Mouse (Mus musculus): ENCODE measurements around the gene Stap2. TPM values are rescaled to one million over a fixed set of nuclear protein-coding genes. Genes with fewer than 3 reads are reported as not detected.

Gene Stap2
- polyA plus RNA-seq, 1 experiment from 2014 or later, result 7.3 TPM

DNA sequence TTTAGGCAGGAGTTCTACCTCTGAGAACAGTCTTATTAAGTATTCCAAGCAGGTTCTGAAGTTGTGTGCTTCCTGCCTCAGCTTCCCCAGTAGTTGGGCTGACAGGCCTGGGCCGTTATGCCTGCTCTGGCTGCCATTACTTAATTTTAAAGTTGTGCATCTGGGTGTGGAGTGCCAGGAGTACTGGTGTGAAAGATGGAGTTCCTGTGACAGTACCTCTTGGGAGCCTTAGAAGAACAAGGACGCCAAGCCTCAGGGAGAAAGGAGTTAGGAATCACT lies 4.5 kb upstream of the Stap2 start:
- peaks cover 37% of the 10 kb centered on the region for H3K4me1 ChIP-seq
- H3K27me3 ChIP-seq (ENCODE audit: low read depth, poor library complexity, severe bottlenecking), result peaks cover 7% of the 10 kb centered on the region; the same call in 1 of the 2 replicates
- peak overlapping the region; percentile 88 for H3K4me3 ChIP-seq
- no peaks in the 10 kb centered on the region for H3K9me3 ChIP-seq (replicated peaks)
- H3K27ac ChIP-seq, result peak overlapping the region; percentile 95
- peaks cover 45% of the 10 kb centered on the region for H3K36me3 ChIP-seq
- WGBS, result 47% methylated on average over 2 of the region's 2 CpGs
- DNase-seq (ENCODE audit: low spot score), result no peak

DNA sequence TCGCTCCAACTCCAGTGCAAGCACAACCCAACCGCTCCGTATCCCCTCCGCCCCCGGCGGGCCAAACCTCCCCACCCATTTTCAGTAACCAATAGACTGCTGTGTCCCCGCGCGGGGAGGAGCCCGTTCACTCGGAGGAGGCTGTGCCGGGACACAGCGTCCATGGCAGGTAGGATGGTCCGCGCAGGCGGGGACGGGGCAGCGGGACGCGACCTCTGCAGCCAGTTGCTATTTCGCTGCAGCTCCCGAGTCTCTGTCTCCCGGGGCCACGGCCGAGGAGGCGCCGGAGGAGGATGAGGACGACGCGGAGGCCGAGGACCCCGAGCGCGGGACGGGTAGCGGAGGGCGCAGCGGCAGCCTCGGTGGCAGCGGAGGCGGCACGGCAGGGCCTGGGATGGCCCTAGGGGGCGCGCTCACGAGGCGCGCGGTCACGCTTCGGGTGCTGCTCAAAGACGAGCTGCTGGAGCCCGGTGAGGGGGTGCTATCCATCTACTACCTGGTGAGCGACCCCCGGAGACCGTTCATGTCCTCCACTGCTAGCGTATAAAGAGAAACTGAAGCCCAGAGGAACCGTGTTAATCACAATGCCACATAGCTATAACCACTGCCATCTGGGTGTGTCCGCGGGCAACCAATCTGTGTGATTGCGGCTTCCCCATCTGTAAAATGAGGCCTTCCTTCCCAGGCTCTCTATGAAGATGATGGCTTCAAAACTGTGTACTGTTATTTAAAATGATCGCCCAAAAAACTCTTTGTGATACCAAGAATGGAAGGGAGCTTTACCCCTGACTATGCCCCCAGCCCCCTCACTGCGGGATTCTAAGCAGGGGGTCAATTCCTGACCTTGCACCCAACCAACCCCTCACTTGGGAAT lies 3.9 kb upstream of the Stap2 start:
- H3K9me3 ChIP-seq (replicated peaks), result no peaks in the 10 kb centered on the region
- peaks cover 40% of the 10 kb centered on the region for H3K36me3 ChIP-seq
- H3K27ac ChIP-seq, result peak overlapping the region; percentile 95
- H3K27me3 ChIP-seq (ENCODE audit: low read depth, poor library complexity, severe bottlenecking), result peaks cover 12% of the 10 kb centered on the region
- H3K4me3 ChIP-seq, result peak overlapping the region; percentile 88
- H3K4me1 ChIP-seq, result peaks cover 37% of the 10 kb centered on the region
- peak; percentile 93 for DNase-seq (ENCODE audit: low spot score)
- 1% methylated on average over 61 of the region's 62 CpGs for WGBS

DNA sequence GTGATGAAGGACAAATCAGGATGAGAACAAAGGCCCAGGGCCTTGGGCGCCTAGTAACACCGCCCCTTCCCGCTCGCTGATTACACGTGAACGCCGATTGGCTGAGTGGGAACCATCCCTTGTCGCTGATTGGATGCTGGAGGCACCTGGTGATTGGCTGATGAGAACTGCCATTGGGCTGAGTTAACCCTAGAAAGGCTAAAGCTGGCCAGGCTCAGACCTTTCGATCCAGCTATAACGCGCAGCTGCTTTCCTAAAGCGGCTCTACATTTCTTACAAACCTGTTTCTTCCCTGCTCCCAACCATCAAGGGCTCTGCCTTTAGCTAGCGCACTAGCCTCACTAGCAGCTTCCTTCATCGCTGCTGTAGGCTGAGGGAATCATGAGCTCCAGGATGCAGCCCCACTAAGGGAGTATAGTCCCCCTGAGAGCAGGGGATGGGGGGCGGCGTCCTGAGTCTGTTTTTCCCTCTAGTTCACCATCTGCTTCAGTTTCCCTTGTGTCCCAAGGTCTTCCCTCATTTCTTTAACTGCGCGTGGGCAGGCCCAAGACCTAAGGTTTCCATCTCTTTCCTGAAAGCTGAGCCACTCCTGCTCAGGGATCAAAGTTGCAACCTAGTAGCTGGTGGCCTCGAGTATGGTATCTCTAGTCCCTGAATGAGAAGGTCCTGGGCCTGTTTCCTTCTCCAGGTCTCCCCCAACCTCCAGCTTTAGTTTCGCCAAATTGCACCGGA lies 3.1 kb upstream of the Stap2 start:
- peak overlapping the region; percentile 88 for H3K4me3 ChIP-seq
- peaks cover 37% of the 10 kb centered on the region for H3K4me1 ChIP-seq
- peak; percentile 94 for DNase-seq (ENCODE audit: low spot score)
- H3K9me3 ChIP-seq (replicated peaks), result no peaks in the 10 kb centered on the region
- peak overlapping the region; percentile 95 for H3K27ac ChIP-seq
- H3K36me3 ChIP-seq, result peaks cover 32% of the 10 kb centered on the region
- peaks cover 18% of the 10 kb centered on the region for H3K27me3 ChIP-seq (ENCODE audit: low read depth, poor library complexity, severe bottlenecking)
- WGBS, result under 1% methylated on average over 21 of the region's 21 CpGs

DNA sequence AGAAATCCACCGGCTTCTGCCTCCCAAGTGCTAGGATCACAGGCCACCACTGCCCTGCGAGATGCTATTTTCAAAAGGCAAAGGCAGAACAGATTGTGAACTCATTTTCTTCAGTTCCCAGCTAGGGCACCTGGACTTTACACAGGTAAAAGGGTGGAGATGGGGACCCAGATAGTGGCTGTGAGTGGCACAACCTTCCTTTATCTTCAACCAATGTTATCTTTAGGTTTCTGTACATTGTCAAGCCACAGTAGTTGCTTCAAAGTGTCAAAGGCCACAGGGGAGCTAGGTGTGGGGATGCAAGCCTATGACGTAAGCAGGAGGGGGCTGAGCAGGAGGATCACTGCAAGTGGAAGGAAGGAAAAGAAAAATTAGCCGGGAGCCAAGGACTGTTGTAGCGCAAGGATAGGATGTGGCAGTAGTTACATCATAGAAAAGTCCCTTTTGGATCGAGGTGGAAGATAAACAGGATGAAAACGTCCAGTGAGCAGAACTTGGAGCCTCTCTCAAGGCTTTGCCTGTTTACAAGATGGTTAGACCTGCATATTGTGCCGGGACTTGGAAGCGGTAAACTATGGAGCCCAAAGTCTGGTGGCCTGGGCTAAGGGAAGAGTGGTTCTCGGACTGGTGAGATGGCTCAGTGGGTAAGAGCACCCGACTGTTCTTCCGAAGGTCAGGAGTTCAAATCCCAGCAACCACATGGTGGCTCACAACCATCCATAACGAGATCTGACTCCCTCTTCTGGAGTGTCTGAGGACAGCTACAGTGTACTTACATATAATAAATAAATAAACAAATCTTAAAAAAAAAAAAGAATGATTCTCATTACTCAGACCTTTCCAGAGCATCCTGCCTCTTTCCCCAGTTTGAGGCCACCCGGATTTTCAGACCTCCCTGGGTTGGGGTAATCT lies 2.3 kb upstream of the Stap2 start:
- peak; percentile 54 for DNase-seq (ENCODE audit: low spot score)
- H3K4me1 ChIP-seq, result peaks cover 37% of the 10 kb centered on the region
- H3K9me3 ChIP-seq (replicated peaks), result no peaks in the 10 kb centered on the region
- peak overlapping the region; percentile 88 for H3K4me3 ChIP-seq
- peak overlapping the region; percentile 95 for H3K27ac ChIP-seq
- peaks cover 26% of the 10 kb centered on the region for H3K27me3 ChIP-seq (ENCODE audit: low read depth, poor library complexity, severe bottlenecking)
- 30% methylated on average over 14 of the region's 14 CpGs for WGBS
- H3K36me3 ChIP-seq, result peaks cover 25% of the 10 kb centered on the region

DNA sequence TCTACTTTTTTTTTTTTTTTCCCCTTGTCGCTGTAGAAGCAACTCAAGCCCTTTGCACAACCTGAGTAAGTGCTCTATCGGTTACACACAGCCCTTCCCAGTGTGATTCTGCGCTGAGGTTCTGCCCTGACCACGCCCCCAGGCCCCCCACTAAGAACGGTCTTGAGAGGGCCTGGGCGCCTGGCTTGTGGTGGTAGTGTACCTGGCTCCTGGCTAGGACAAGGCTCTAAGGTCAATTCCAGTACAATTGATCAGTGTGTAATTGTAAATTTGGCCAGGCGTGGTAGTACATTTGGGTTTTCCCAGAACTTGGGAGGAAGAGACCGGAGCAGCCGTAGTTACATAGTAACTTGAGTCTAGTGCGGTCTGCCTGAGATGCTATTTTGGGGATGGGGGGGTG lies 1.6 kb upstream of the Stap2 start:
- 51% methylated on average over 10 of the region's 10 CpGs for WGBS

DNA sequence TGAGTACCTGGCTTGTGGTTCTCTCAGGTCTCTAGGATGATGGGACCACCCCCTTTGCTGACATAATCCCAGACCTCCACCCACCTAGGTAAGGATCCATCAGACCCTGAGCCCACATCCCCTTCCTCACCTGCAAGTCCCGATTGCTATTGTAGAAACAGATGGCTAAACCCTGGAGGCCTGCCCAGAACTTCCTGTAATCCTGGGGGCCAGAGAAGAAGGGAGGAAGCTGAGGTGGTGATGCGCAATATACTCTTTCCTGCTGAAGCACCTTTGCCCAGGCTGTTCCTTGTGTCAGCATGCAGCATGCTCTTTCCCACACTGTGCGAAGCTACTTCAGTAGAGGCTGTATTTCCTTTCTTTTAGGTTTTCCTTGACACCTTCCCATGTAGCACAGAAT lies 2.4 kb downstream of the Stap2 start:
- Histone ChIP-seq H3K4me3 (no peak overlapping the region), H3K27ac (no peak overlapping the region), H3K9me3 (replicated peaks) (no peaks in the 10 kb centered on the region), H3K36me3 (no peaks in the 10 kb centered on the region), H3K27me3 (ENCODE audit: low read depth, poor library complexity, severe bottlenecking) (peaks cover 62% of the 10 kb centered on the region), H3K4me1 (peaks cover 25% of the 10 kb centered on the region)
- DNase-seq (ENCODE audit: low spot score), result no peak
- WGBS, result 89% methylated on average over 3 of the region's 3 CpGs

More for the DNA sequence above, 1.6 kb upstream of the Stap2 start:
- Histone ChIP-seq H3K27ac (peak overlapping the region; percentile 95; the same call in 1 of the 2 replicates), H3K4me3 (0 out of 2 replicates have a peak overlapping the region, but pooled peaks have one; percentile 88), H3K4me1 (peaks cover 37% of the 10 kb centered on the region), H3K27me3 (ENCODE audit: low read depth, poor library complexity, severe bottlenecking) (peaks cover 32% of the 10 kb centered on the region), H3K9me3 (replicated peaks) (no peaks in the 10 kb centered on the region), H3K36me3 (peaks cover 18% of the 10 kb centered on the region)
- DNase-seq (ENCODE audit: low spot score), result no peak

DNA sequence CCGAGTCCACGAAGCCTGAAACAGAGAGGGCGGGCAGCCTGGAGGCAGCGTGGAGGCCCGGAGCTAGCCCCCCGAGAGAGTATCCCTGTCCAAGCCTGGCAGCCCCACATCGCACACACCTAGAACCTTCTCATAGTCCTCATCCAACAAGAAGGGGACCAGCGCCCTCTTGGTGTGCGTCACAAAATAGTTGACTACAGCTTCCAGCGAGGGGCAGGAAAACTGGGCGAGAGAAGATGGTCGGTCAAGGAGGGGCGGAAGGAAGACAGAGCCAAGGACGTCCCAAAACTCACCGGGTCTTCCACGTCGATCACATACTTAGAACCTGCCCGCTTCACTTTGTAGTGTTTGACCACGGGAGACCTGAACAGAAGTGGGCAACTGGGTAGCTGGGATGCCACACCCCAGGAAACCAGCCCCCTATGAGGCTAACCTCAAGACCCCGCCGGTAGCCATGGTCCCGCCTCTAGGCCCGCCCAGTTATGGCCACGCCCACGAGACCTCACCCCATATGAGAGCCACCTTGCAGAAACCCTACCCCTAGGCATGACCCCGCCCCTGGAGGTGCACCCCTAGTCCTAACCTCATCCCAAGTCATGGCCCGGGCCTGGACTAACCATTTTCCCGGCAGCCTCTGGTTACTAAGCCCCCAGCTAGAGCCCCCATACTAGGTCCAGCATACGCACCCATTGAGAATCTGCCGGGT lies 5.4 kb downstream of the Stap2 start:
- peak overlapping the region; percentile 43 for H3K4me3 ChIP-seq
- peaks cover 11% of the 10 kb centered on the region for H3K4me1 ChIP-seq
- peaks cover 55% of the 10 kb centered on the region for H3K27me3 ChIP-seq (ENCODE audit: low read depth, poor library complexity, severe bottlenecking)
- H3K9me3 ChIP-seq (replicated peaks), result no peaks in the 10 kb centered on the region
- no peak for DNase-seq (ENCODE audit: low spot score)
- no peak overlapping the region; the same call in 1 of the 2 replicates for H3K27ac ChIP-seq
- WGBS, result 7% methylated on average over 30 of the region's 30 CpGs
- H3K36me3 ChIP-seq, result peaks cover 22% of the 10 kb centered on the region

DNA sequence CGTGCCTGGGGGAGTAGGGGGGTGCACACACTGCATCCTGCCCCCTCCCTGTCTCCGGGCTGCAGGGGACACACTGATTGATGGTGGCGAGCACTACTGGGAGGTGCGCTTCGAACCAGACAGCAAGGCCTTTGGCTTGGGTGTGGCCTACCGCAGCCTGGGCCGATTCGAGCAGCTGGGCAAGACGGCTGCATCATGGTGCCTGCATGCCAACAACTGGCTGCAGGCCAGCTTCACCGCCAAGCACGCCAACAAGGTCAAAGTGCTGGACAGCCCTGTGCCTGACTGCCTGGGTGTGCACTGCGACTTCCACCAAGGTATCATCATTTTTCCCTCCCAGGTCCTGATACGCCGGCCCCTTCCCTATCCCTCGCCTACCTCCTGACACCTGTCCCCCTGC lies 9.4 kb downstream of the Stap2 start:
- no peak overlapping the region for H3K4me3 ChIP-seq
- peaks cover 22% of the 10 kb centered on the region for H3K27me3 ChIP-seq (ENCODE audit: low read depth, poor library complexity, severe bottlenecking)
- no peak overlapping the region for H3K27ac ChIP-seq
- H3K36me3 ChIP-seq, result peaks cover 33% of the 10 kb centered on the region
- WGBS, result 92% methylated on average over 15 of the region's 15 CpGs
- H3K4me1 ChIP-seq, result peaks cover 11% of the 10 kb centered on the region
- H3K9me3 ChIP-seq (replicated peaks), result no peaks in the 10 kb centered on the region
- DNase-seq (ENCODE audit: low spot score), result no peak

DNA sequence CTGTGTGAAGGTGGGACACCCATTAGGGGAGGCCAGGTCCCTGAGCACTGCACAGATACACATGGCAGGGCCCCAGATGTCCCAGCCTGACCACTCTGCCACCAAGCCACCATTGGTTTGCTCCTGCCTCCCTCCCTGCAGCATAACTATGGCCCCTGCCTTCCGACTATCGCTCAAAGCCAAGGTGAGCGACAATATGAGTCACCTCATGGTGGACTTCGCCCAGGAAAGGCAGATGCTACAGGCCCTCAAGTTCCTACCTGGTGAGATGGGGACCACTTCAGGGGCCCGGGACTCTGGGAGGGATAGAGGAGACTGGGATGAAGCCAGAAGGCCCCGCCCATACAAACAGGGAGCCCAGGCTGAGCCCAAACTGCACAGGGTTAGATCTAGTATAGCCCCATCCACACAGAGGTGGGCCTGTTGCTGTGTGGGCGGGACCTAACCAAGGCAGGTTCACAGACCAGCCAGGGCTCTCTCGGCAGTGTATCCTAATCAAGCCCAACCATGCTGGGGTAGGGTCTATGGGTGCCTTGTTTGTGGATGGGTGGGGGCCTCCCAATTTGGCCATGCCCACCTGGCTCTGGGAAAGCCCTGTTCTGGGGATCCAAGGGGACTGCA lies 15.0 kb downstream of the Stap2 start:
- Histone ChIP-seq H3K27ac (no peak overlapping the region), H3K4me3 (no peak overlapping the region), H3K4me1 (peaks cover 12% of the 10 kb centered on the region), H3K27me3 (ENCODE audit: low read depth, poor library complexity, severe bottlenecking) (0 out of 2 replicates have a peak, but pooled peaks cover 2% of the 10 kb centered on the region), H3K36me3 (peaks cover 20% of the 10 kb centered on the region), H3K9me3 (replicated peaks) (no peaks in the 10 kb centered on the region)
- DNase-seq (ENCODE audit: low spot score), result no peak
- WGBS, result 79% methylated on average over 8 of the region's 8 CpGs

DNA sequence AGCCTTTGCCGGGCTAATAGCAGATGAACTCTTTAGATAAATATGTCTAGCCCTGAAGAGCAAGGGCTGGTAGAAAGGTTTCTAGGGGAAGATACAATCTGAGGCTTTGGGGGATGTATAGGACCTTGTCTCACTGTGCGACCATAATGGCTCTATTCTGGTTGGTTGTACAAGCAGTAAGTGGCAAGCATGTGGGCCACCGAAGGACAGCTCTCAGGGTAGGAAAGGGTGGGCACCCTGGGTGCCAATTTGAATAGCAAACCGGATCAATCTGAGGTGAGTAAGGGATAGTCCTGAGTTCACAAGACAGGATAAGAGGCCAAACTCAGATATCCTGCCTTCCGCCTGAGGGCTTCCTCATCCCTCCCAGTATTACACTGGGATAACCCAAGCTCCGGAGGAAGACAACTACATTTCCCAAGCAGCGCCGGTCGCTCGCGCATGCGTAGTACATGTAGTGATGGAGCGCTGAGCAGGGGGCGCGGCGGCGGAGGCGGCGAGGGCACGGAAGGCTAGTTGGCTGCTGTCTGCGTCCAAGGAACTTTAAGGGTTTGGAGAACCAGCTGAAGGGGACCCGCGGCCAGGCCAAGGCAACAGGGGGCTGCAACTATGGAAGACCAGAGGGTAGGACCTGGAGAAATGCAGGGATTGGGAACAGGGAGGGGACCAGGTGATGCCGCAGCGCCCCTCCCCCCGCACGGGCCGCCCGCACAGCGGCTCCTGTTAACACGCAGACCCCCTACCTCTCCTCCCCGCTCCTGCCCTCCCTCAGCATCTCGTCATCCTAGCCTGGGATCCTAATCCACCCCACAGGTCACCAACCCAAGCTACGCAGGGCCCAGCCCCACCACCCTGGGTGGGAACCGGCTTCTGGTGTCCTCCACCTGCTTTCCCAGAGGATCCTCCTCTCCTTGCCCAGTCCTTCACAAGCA lies 19.1 kb downstream of the Stap2 start, which contains the start of gene Fsd1:
TSS of gene Fsd1 (plus strand) at position 480 of the 932 bp plus-strand sequence.
- Histone ChIP-seq H3K4me3 (peak within 1 kb of the TSS; percentile 75), H3K27me3 (ENCODE audit: low read depth, poor library complexity, severe bottlenecking) (0 out of 2 replicates have a peak, but pooled peaks cover 2% of the 10 kb centered on the region), H3K4me1 (peaks cover 12% of the 10 kb centered on the region), H3K36me3 (0 out of 2 replicates have a peak, but pooled peaks cover 4% of the 10 kb centered on the region), H3K9me3 (replicated peaks) (no peaks in the 10 kb centered on the region), H3K27ac (peak within 1 kb of the TSS; percentile 79)
- WGBS, result 11% methylated on average over 35 of the region's 35 CpGs
- peak; percentile 85 for DNase-seq (ENCODE audit: low spot score)

DNA sequence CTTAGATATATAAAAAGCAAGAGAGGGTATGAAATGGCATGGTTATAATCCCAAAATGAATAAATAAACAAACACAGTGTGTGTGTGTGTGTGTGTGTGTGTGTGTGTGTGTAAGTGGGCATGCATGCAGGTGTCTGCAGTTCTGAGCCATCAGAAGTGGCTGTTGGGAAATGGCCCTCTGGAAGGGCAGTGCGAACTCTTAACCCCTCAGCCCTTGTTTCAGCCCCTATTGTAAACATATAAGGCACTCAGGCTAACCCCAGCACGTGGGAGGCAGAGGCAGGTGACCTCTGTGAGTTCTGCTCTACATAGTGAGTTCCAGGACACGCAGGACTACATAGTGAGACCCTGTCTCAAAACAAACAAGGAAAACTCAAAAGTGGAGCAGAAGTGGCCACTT lies 28.1 kb downstream of the Stap2 start:
- Histone ChIP-seq H3K36me3 (peaks cover 22% of the 10 kb centered on the region), H3K9me3 (replicated peaks) (no peaks in the 10 kb centered on the region), H3K27ac (no peak overlapping the region), H3K4me3 (no peak overlapping the region), H3K4me1 (peaks cover 9% of the 10 kb centered on the region), H3K27me3 (ENCODE audit: low read depth, poor library complexity, severe bottlenecking) (peaks cover 7% of the 10 kb centered on the region; the same call in 1 of the 2 replicates)
- 45% methylated on average over 3 of the region's 3 CpGs for WGBS
- no peak for DNase-seq (ENCODE audit: low spot score)
